10 mouse cellular contexts compared by ENCODE assay signal in the genomic region with DNA sequence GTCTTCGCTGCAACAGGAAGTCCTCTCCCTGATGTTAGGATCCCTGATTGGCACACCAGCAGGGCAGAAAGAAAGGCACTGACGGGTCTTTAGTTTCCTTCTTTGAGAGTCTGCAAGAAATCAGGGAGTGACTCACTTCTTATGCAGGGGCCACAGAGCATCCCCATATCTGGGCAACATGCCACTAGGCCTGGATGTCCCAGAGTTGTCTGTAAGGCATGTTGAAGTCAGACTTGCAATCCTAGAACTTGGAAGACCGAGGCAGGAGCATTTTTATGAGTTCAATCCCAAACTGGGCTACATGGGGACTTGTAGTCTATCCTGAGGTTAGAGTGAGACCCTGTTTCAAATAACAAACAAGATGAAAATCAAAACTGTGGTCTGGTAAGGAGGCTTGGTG. TPM values are rescaled to one million over a fixed set of nuclear protein-coding genes. Genes with fewer than 3 reads are reported as not detected.
A peak's percentile ranks its signal among the peaks of the same experiment; 100 is the strongest.
DNase-seq lines count a peak whose midpoint lies in the region; TF ChIP-seq lines count a peak whose summit lies in the region.
"Not testable (repeated sequence)": the region's sequence is repeated elsewhere in the genome, so short reads cannot be mapped to it uniquely, and the experiment has no call there.
"Had no signal": no experiment of that assay in that cellular context is flagged by ENCODE, and none has a peak within 500 bp of the region (broad histone marks: within the 10 kb centered on the region; RNA-seq: fewer than 3 reads in every experiment).

No protein-coding gene starts in this region.

- peak overlapping the region; percentile 63 for H3K4me2 ChIP-seq in myocyte (ENCODE audit: low read depth)

- H3ac ChIP-seq in myocyte (ENCODE audit: control insufficient read depth, insufficient read length): not testable (repeated sequence)

- TF ChIP-seq POLR2A in myocyte (IDR thresholded peaks at IDR 0.05; ENCODE audit: insufficient read length, low read depth): not testable (repeated sequence)

- not testable (repeated sequence) for H3K27me3 ChIP-seq in myocyte (ENCODE audit: control insufficient read depth, insufficient read depth, insufficient read length)

- intact Hi-C loops in gastrocnemius, adult 2 months (cut with DNase I): not testable (repeated sequence)

- peak; percentile 69 for DNase-seq in 3T3-L1 (ENCODE audit: low read depth, low spot score)
- peak; percentile 50 to 65 for DNase-seq in adrenal gland, adult (ENCODE audit: inconsistent age in 2 of 2, low spot score in 1 of 2)
- peak; percentile 11 for DNase-seq in adrenal gland, postnatal 10 days
- peak; percentile 49 to 50 for DNase-seq in adrenal gland, postnatal 36 days
- peak; percentile 25 for DNase-seq in gastrocnemius, adult 2 months
- peak; percentile 86 for DNase-seq in heart, adult 11 months

- H3K27ac ChIP-seq in gastrocnemius, adult 2 months: peak overlapping the region; percentile 61

- H3K36me3 ChIP-seq in myocyte (ENCODE audit: control insufficient read depth, insufficient read depth): not testable (repeated sequence)

- H3K79me2 ChIP-seq in myocyte (ENCODE audit: control insufficient read depth, insufficient read depth): not testable (repeated sequence)

- peak overlapping the region; percentile 64 for H3K4me3 ChIP-seq in gastrocnemius, adult 2 months
- not testable (repeated sequence) for H3K4me3 ChIP-seq in myocyte

- not testable (repeated sequence) for TF ChIP-seq CTCF in gastrocnemius, adult 2 months (IDR thresholded peaks at IDR 0.05)

RNA-seq across cellular contexts. Expression of a gene that starts 3.1 kb away (rescaled TPM):
- total RNA-seq in adrenal gland, postnatal 10 days (2021): 100 to 1,000 TPM; 105 to 131 TPM
- total RNA-seq in adrenal gland, postnatal 36 days (2021): 100 to 1,000 TPM in 1 of 2 experiments, 10 to 100 TPM in 1; 90.1 to 138 TPM
- 100 to 1,000 TPM; 116 to 134 TPM for total RNA-seq in gastrocnemius, adult 2 months (2021)
- 77.8 TPM for polyA plus RNA-seq in myocyte (2012; fragmentation: generic; extraction: Trizol)

RNA-seq across cellular contexts. Expression of a gene that starts 47.7 kb away (rescaled TPM):
- total RNA-seq in adrenal gland, postnatal 10 days (2021): 10 to 100 TPM; 40.0 to 42.1 TPM
- 10 to 100 TPM; 57.9 to 98.5 TPM for total RNA-seq in adrenal gland, postnatal 36 days (2021)
- 10 to 100 TPM; 56.5 to 74.4 TPM for total RNA-seq in gastrocnemius, adult 2 months (2021)
- 219 TPM for polyA plus RNA-seq in myocyte (2012; fragmentation: generic; extraction: Trizol)
- polyA plus RNA-seq: forebrain, embryonic 10.5 days; hindbrain, embryonic 10.5 days; hindbrain, embryonic 13.5 days had no signal

Comparison
In these comparisons a context has a peak if more than half of its experiments do, and no peak if none do; other contexts are left out.
1. DNase-seq: peak in every context shown above with its lines; median percentile 86 in heart, adult 11 months; 69 in 3T3-L1; 58 in adrenal gland, adult; 50 in adrenal gland, postnatal 36 days; 25 in gastrocnemius, adult 2 months; 11 in adrenal gland, postnatal 10 days.